Mouse (Mus musculus): ENCODE measurements around the gene Tbrg4. TPM values are rescaled to one million over a fixed set of nuclear protein-coding genes. Genes with fewer than 3 reads are reported as not detected.

Gene Tbrg4
- polyA plus RNA-seq, 1 experiment from 2014 or later, result 37.1 TPM

DNA sequence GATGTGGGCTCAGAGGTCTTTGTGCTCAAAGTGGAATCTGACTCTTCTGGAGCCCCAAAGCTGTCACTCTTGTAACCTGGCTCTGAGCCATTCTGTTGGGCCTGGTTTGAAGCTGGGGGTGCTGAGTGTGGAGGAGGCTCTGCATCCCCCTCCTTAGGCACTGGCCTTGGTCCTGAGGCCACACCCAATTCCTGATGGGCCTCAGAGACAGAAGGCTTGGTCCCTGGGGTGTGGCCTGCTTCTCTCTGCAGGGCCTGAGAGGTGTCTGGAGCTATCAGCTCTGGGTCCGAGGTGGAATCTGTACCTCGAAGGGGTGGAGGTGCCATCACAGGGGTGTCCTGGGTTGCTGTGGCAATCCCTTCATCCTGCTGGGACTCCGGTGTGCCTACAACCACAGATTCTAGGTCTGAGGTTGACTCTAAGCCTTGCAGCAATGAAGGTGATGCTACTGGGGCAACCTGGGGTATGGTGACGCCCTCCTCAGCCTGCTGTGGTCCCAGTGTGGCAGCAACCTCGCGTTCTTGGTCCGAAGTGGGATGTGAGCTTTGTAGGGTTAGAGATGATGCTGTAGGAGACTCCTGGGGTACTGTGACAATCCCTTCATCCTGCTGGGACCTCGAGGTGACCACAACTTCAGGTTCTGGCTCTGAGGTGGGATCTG is 25.5 kb downstream of the Tbrg4 start:
- Histone ChIP-seq H3K36me3 (ENCODE audit: control insufficient read depth, insufficient read depth, low read length) (peaks cover 33% of the 10 kb centered on the region), H3K9me3 (ENCODE audit: control insufficient read depth, low read depth, low read length) (no peaks in the 10 kb centered on the region), H3K4me3 (ENCODE audit: low read depth, low read length) (no peak overlapping the region), H3K4me1 (ENCODE audit: control insufficient read depth, insufficient read depth, low read length) (peaks cover 18% of the 10 kb centered on the region), H3K9ac (replicated peaks; ENCODE audit: low read depth, low read length) (no peak overlapping the region), H3K27ac (ENCODE audit: low read length) (no peak overlapping the region), H3K4me2 (replicated peaks; ENCODE audit: low read depth, low read length) (no peak overlapping the region), H3K27me3 (ENCODE audit: control insufficient read depth, insufficient read depth, low read length) (0 out of 2 replicates have a peak, but pooled peaks cover 4% of the 10 kb centered on the region)
- ATAC-seq (ENCODE audit: insufficient number of reproducible peaks, insufficient read depth, low FRiP score, low read depth), result no peak
- 84% methylated on average over 8 of the region's 8 CpGs for WGBS

GRCm38 (mm10) chr11:6599831-6600230 is 26.0 kb downstream of the Tbrg4 start:
- no peak overlapping the region for H3K27ac ChIP-seq (ENCODE audit: low read length)
- WGBS, result 83% methylated on average over 6 of the region's 6 CpGs
- H3K9me3 ChIP-seq (ENCODE audit: control insufficient read depth, low read depth, low read length), result no peaks in the 10 kb centered on the region
- no peak overlapping the region for H3K4me2 ChIP-seq (replicated peaks; ENCODE audit: low read depth, low read length)
- no peak overlapping the region for H3K4me3 ChIP-seq (ENCODE audit: low read depth, low read length)
- no peak overlapping the region for H3K9ac ChIP-seq (replicated peaks; ENCODE audit: low read depth, low read length)
- H3K27me3 ChIP-seq (ENCODE audit: control insufficient read depth, insufficient read depth, low read length), result 0 out of 2 replicates have a peak, but pooled peaks cover under 1% of the 10 kb centered on the region
- ATAC-seq (ENCODE audit: insufficient number of reproducible peaks, insufficient read depth, low FRiP score, low read depth), result no peak
- peaks cover 14% of the 10 kb centered on the region for H3K4me1 ChIP-seq (ENCODE audit: control insufficient read depth, insufficient read depth, low read length)
- H3K36me3 ChIP-seq (ENCODE audit: control insufficient read depth, insufficient read depth, low read length), result peaks cover 34% of the 10 kb centered on the region

DNA sequence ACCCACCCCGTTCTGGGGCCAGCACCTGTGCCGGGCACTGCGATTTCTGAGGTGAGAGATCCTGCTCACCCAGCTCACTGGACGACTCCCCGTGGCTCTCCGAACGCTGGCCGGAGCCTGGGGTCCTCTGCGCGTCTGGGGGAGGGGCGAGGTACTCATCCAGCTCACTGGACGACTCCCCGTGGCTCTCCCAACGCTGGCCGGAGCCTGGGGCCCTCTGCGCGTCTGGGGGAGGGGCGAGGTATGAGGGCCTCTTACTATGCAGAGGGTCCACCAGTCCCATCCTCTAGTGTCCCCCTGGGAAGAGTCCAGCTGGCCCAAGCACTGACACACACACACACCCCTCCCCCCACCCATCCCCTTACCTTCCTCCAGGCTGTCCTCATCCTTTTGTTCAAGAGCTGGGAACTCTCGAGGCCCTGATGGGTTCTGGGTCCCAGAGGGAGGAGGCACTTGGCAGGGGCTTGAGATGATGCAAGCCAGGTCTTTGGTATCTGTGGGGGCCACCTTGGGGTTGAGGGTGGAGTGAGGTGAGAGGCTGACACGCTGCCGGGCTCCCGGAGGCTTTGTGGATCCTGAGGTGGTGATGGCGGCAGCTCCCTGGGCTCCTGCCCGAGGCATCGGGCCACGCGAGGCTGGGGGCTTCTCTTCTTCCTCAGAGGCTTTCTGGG is 26.7 kb downstream of the Tbrg4 start:
- Histone ChIP-seq H3K36me3 (ENCODE audit: control insufficient read depth, insufficient read depth, low read length) (peaks cover 40% of the 10 kb centered on the region), H3K4me1 (ENCODE audit: control insufficient read depth, insufficient read depth, low read length) (peaks cover 9% of the 10 kb centered on the region), H3K4me2 (replicated peaks; ENCODE audit: low read depth, low read length) (no peak overlapping the region), H3K9me3 (ENCODE audit: control insufficient read depth, low read depth, low read length) (no peaks in the 10 kb centered on the region), H3K9ac (replicated peaks; ENCODE audit: low read depth, low read length) (no peak overlapping the region), H3K27me3 (ENCODE audit: control insufficient read depth, insufficient read depth, low read length) (no peaks in the 10 kb centered on the region), H3K27ac (ENCODE audit: low read length) (no peak overlapping the region), H3K4me3 (ENCODE audit: low read depth, low read length) (no peak overlapping the region)
- no peak for ATAC-seq (ENCODE audit: insufficient number of reproducible peaks, insufficient read depth, low FRiP score, low read depth)
- 32% methylated on average over 27 of the region's 27 CpGs for WGBS

- WGBS, result 59% methylated on average over 19 of the region's 19 CpGs
Measured at GRCm38 (mm10) chr11:6598191-6598889, 27.5 kb downstream of the Tbrg4 start.

DNA sequence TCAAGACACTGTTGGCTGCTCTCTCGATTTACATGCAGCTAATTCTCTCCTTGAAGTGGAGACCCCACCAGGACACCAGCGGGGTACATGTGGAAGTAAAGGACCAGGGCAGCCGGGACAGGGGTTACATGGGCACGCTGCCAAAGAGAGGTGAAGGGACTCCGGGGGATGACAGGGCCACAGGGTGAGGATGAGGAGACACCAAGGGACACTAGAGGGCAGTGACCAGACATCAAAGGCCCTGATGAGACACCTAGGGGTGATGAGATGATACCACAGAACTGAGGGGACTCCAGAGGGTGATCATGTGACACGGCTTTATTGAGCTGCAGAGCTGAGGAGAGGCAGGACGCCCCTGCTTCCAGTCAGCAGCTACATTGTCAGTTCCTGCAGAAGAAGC is 28.3 kb downstream of the Tbrg4 start:
- WGBS, result 76% methylated on average over 7 of the region's 7 CpGs
- Histone ChIP-seq H3K4me2 (replicated peaks; ENCODE audit: low read depth, low read length) (no peak overlapping the region), H3K4me3 (ENCODE audit: low read depth, low read length) (no peak overlapping the region), H3K9ac (replicated peaks; ENCODE audit: low read depth, low read length) (no peak overlapping the region), H3K4me1 (ENCODE audit: control insufficient read depth, insufficient read depth, low read length) (peaks cover 4% of the 10 kb centered on the region), H3K36me3 (ENCODE audit: control insufficient read depth, insufficient read depth, low read length) (peaks cover 49% of the 10 kb centered on the region), H3K9me3 (ENCODE audit: control insufficient read depth, low read depth, low read length) (no peaks in the 10 kb centered on the region), H3K27ac (ENCODE audit: low read length) (no peak overlapping the region), H3K27me3 (ENCODE audit: control insufficient read depth, insufficient read depth, low read length) (no peaks in the 10 kb centered on the region)
- no peak for ATAC-seq (ENCODE audit: insufficient number of reproducible peaks, insufficient read depth, low FRiP score, low read depth)

More at GRCm38 (mm10) chr11:6598191-6598889, 27.5 kb downstream of the Tbrg4 start:
- no peak overlapping the region for H3K9ac ChIP-seq (replicated peaks; ENCODE audit: low read depth, low read length)
- no peaks in the 10 kb centered on the region for H3K9me3 ChIP-seq (ENCODE audit: control insufficient read depth, low read depth, low read length)
- peaks cover 42% of the 10 kb centered on the region for H3K36me3 ChIP-seq (ENCODE audit: control insufficient read depth, insufficient read depth, low read length)
- no peak for ATAC-seq (ENCODE audit: insufficient number of reproducible peaks, insufficient read depth, low FRiP score, low read depth)
- peaks cover 4% of the 10 kb centered on the region for H3K4me1 ChIP-seq (ENCODE audit: control insufficient read depth, insufficient read depth, low read length)
- no peak overlapping the region for H3K4me2 ChIP-seq (replicated peaks; ENCODE audit: low read depth, low read length)
- H3K27ac ChIP-seq (ENCODE audit: low read length), result no peak overlapping the region
- H3K27me3 ChIP-seq (ENCODE audit: control insufficient read depth, insufficient read depth, low read length), result no peaks in the 10 kb centered on the region
- H3K4me3 ChIP-seq (ENCODE audit: low read depth, low read length), result no peak overlapping the region

DNA sequence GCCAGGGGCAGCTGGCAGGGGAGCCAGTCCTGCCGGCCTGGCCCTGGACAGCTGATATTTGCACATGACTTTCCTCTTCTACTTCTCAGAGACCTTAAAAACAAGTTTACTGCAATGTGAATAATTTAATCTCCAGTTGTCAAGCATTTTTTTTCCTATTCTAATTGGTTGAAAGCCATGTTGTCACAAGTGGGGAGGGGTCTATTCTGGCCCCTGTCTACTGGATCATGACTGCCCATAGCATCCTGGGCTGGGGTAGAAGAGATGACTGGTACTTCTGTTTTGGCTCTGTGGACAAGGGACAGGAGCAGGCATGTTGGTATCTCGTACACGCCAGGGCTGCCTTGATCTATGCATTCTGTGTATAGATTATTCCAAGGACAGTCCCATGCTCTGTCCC is 29.3 kb downstream of the Tbrg4 start:
- Histone ChIP-seq H3K4me2 (replicated peaks; ENCODE audit: low read depth, low read length) (no peak overlapping the region), H3K9ac (replicated peaks; ENCODE audit: low read depth, low read length) (no peak overlapping the region), H3K27me3 (ENCODE audit: control insufficient read depth, insufficient read depth, low read length) (no peaks in the 10 kb centered on the region), H3K9me3 (ENCODE audit: control insufficient read depth, low read depth, low read length) (no peaks in the 10 kb centered on the region), H3K27ac (ENCODE audit: low read length) (no peak overlapping the region), H3K36me3 (ENCODE audit: control insufficient read depth, insufficient read depth, low read length) (peaks cover 56% of the 10 kb centered on the region), H3K4me3 (ENCODE audit: low read depth, low read length) (no peak overlapping the region), H3K4me1 (ENCODE audit: control insufficient read depth, insufficient read depth, low read length) (no peaks in the 10 kb centered on the region)
- no peak for ATAC-seq (ENCODE audit: insufficient number of reproducible peaks, insufficient read depth, low FRiP score, low read depth)
- WGBS, result 93% methylated on average over 3 of the region's 3 CpGs

DNA sequence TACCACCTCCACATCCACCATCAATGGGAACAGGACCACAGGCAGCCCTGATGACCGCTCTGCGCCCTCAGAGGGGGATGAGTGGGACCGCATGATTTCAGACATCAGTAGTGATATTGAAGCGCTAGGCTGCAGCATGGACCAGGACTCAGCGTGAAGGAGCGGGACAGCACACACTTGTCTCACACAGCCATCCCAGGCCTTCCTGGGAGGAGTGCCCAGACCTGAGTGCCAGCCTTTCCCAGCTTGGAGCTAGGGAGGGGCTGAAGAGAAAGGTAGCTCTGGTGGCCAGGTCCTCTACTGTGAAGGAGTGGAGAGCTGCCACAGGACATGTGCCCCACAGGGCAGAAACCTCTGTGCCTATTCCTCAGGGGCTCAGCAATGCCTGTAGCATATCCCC is 29.7 kb downstream of the Tbrg4 start:
- peaks cover 57% of the 10 kb centered on the region for H3K36me3 ChIP-seq (ENCODE audit: control insufficient read depth, insufficient read depth, low read length)
- no peak overlapping the region for H3K4me2 ChIP-seq (replicated peaks; ENCODE audit: low read depth, low read length)
- H3K9me3 ChIP-seq (ENCODE audit: control insufficient read depth, low read depth, low read length), result no peaks in the 10 kb centered on the region
- no peak overlapping the region for H3K4me3 ChIP-seq (ENCODE audit: low read depth, low read length)
- H3K4me1 ChIP-seq (ENCODE audit: control insufficient read depth, insufficient read depth, low read length), result no peaks in the 10 kb centered on the region
- ATAC-seq (ENCODE audit: insufficient number of reproducible peaks, insufficient read depth, low FRiP score, low read depth), result no peak
- no peaks in the 10 kb centered on the region for H3K27me3 ChIP-seq (ENCODE audit: control insufficient read depth, insufficient read depth, low read length)
- no peak overlapping the region for H3K9ac ChIP-seq (replicated peaks; ENCODE audit: low read depth, low read length)
- H3K27ac ChIP-seq (ENCODE audit: low read length), result no peak overlapping the region
- WGBS, result 98% methylated on average over 6 of the region's 6 CpGs

GRCm38 (mm10) chr11:6595339-6595738 is 30.5 kb downstream of the Tbrg4 start:
- H3K4me2 ChIP-seq (replicated peaks; ENCODE audit: low read depth, low read length), result no peak overlapping the region
- no peak overlapping the region for H3K9ac ChIP-seq (replicated peaks; ENCODE audit: low read depth, low read length)
- no peak overlapping the region for H3K27ac ChIP-seq (ENCODE audit: low read length)
- no peaks in the 10 kb centered on the region for H3K4me1 ChIP-seq (ENCODE audit: control insufficient read depth, insufficient read depth, low read length)
- no peaks in the 10 kb centered on the region for H3K27me3 ChIP-seq (ENCODE audit: control insufficient read depth, insufficient read depth, low read length)
- no peak overlapping the region for H3K4me3 ChIP-seq (ENCODE audit: low read depth, low read length)
- H3K36me3 ChIP-seq (ENCODE audit: control insufficient read depth, insufficient read depth, low read length), result peaks cover 65% of the 10 kb centered on the region
- no peak for ATAC-seq (ENCODE audit: insufficient number of reproducible peaks, insufficient read depth, low FRiP score, low read depth)
- WGBS, result 89% methylated on average over 5 of the region's 5 CpGs
- H3K9me3 ChIP-seq (ENCODE audit: control insufficient read depth, low read depth, low read length), result no peaks in the 10 kb centered on the region

Data from stomach, embryonic 14.5 days (tissue).